Mouse (Mus musculus) large intestine, adult 2 months (tissue): ENCODE measurements around the gene Txn2. TPM values are rescaled to one million over a fixed set of nuclear protein-coding genes. Genes with fewer than 3 reads are reported as not detected.

ENCODE experiments used
- polyA plus RNA-seq: library from polyadenylated mRNA; depleted of rRNA; stranded (reverse); fragments of >200 nt; gene quantifications from 2 replicates; pipeline ENCODE4 v1.2.3, GENCODE M21; 2012; rRNA removed

Gene Txn2
- polyA plus RNA-seq, 1 experiment: 267 TPM

Other genes starting within 250 kb of the Txn2 start
- gene Apol7e, start 230.1 kb downstream of the Txn2 start, polyA plus RNA-seq: 3.0 and 6.7 TPM in 2 replicates
- gene Apol9b, start 200.0 kb downstream of the Txn2 start, polyA plus RNA-seq: 16.8 and 44.4 TPM in 2 replicates
- gene Apol8, start 172.0 kb downstream of the Txn2 start, polyA plus RNA-seq: 0.04 TPM in 1 of 2 replicates, not detected in the other
- 49.7 and 78.1 TPM in 2 replicates for gene Myh9, start 86.8 kb downstream of the Txn2 start, polyA plus RNA-seq
- gene Foxred2, start 27.7 kb upstream of the Txn2 start, polyA plus RNA-seq: 1.1 and 1.7 TPM in 2 replicates
- gene Eif3d, start 41.8 kb upstream of the Txn2 start, polyA plus RNA-seq: 112 and 117 TPM in 2 replicates
- not detected in 2 replicates for gene Cacng2, start 191.0 kb upstream of the Txn2 start, polyA plus RNA-seq
- 22.4 and 27.3 TPM in 2 replicates for gene Ift27, start 245.1 kb upstream of the Txn2 start, polyA plus RNA-seq